Mouse (Mus musculus) liver, embryonic 11.5 days (tissue): ENCODE measurements around the gene Tpbgl. TPM values are rescaled to one million over a fixed set of nuclear protein-coding genes. Genes with fewer than 3 reads are reported as not detected.

Source experiments
- ATAC-seq: fragments of 200-750 bp; cut with Nextera tagmentation; replicated peaks from 2 replicates; pipeline ENCODE4 v1.8.0; 2017; ENCODE audit warnings: moderate number of reproducible peaks, mild to moderate bottlenecking, moderate TSS enrichment, moderate library complexity; ENCODE audit not compliant: low FRiP score
- DNase-seq: peaks from one replicate; pipeline ENCODE4 v3.0.0-alpha.2; 2017; ENCODE audit warnings: low spot score
- H3K27ac ChIP-seq: fragments of 300-500 bp; sonication (generic); 2 replicates; pipeline ENCODE4 v1.5.1; 2014; ENCODE audit warnings: mild to moderate bottlenecking, low read depth, low read length, control low read depth
- H3K27me3 ChIP-seq: fragments of 300-500 bp; sonication (generic); replicated peaks from 2 replicates; pipeline ENCODE4 v1.6.1; 2014; ENCODE audit warnings: low read length, mixed read lengths; ENCODE audit not compliant: control insufficient read depth, insufficient read depth
- H3K36me3 ChIP-seq: fragments of 300-500 bp; sonication (generic); 2 replicates; pipeline ENCODE4 v1.6.1; 2014; ENCODE audit warnings: mild to moderate bottlenecking, low read length, moderate library complexity, mixed read lengths; ENCODE audit not compliant: control insufficient read depth, insufficient read depth
- H3K4me1 ChIP-seq: fragments of 300-500 bp; sonication (generic); replicated peaks from 2 replicates; pipeline ENCODE4 v1.6.1; 2014; ENCODE audit warnings: low read length, mixed read lengths; ENCODE audit not compliant: control insufficient read depth, insufficient read depth
- H3K4me2 ChIP-seq: fragments of 300-500 bp; sonication (generic); 2 replicates; pipeline ENCODE4 v1.6.1; 2014; ENCODE audit warnings: mild to moderate bottlenecking, control low read depth, moderate library complexity
- H3K4me3 ChIP-seq: fragments of 300-500 bp; sonication (generic); 2 replicates; pipeline ENCODE4 v1.5.1; 2014; ENCODE audit warnings: low read depth, low read length, control low read depth
- H3K9ac ChIP-seq: fragments of 300-500 bp; sonication (generic); 2 replicates; pipeline ENCODE4 v1.6.1; 2014; ENCODE audit warnings: low read depth, low read length, control low read depth
- H3K9me3 ChIP-seq: fragments of 300-500 bp; sonication (generic); 2 replicates; pipeline ENCODE4 v1.6.1; 2016; ENCODE audit warnings: low read length, inconsistent platforms, mixed read lengths; ENCODE audit not compliant: control insufficient read depth
- WGBS: fragments of 180-500 bp; shearing (Covaris S2); extraction: QIAGEN DNeasy Blood & Tissue Kit; methylation state at CpG from one replicate; pipeline ENCODE4 v1.1.7; 2014; 5-methylcytosine and 5-hydroxymethylcytosine counted together
- polyA plus RNA-seq: library from polyadenylated mRNA; unstranded; fragments of >200 nt; fragmentation: Nextera tagmentation; extraction: Ambion mirVana; gene quantifications from 2 replicates; pipeline ENCODE4 v1.2.1, GENCODE M21; 2014

Gene Tpbgl
- polyA plus RNA-seq, 1 experiment from 2014 or later: 0.78 TPM

- Histone ChIP-seq H3K27me3 (no peaks in the 10 kb centered on the region), H3K9me3 (no peaks in the 10 kb centered on the region), H3K4me1 (peaks cover 46% of the 10 kb centered on the region), H3K4me3 (peak overlapping the region; percentile 65), H3K36me3 (peaks cover 34% of the 10 kb centered on the region), H3K4me2 (peak overlapping the region; percentile 69), H3K9ac (peak overlapping the region; percentile 85), H3K27ac (peak overlapping the region; percentile 99)
- ATAC-seq (peak; percentile 93), DNase-seq (peak; percentile 69)
- 50% methylated on average over 15 of the region's 15 CpGs for WGBS
Measured at GRCm38 (mm10) chr7:99593868-99594803, 32.8 kb downstream of the Tpbgl start.

GRCm38 (mm10) chr7:99592669-99593068 lies 34.2 kb downstream of the Tpbgl start:
- peak; percentile 63 for ATAC-seq
- DNase-seq: no peak
- Histone ChIP-seq H3K9ac (peak overlapping the region; percentile 58), H3K36me3 (peaks cover 30% of the 10 kb centered on the region), H3K4me2 (peak overlapping the region; percentile 69), H3K27ac (peak overlapping the region; percentile 99), H3K9me3 (no peaks in the 10 kb centered on the region), H3K4me3 (peak overlapping the region; percentile 65), H3K4me1 (peaks cover 46% of the 10 kb centered on the region), H3K27me3 (no peaks in the 10 kb centered on the region)
- WGBS: 56% methylated on average over 3 of the region's 3 CpGs

- Histone ChIP-seq H3K27ac (no peak overlapping the region; the same call in 1 of the 2 replicates), H3K4me3 (no peak overlapping the region), H3K36me3 (peaks cover 17% of the 10 kb centered on the region), H3K9me3 (no peaks in the 10 kb centered on the region), H3K4me2 (no peak overlapping the region), H3K4me1 (peaks cover 37% of the 10 kb centered on the region), H3K9ac (no peak overlapping the region), H3K27me3 (no peaks in the 10 kb centered on the region)
- ATAC-seq (no peak), DNase-seq (no peak)
- 69% methylated on average over 5 of the region's 5 CpGs for WGBS
Measured at GRCm38 (mm10) chr7:99590646-99591045, 36.3 kb downstream of the Tpbgl start.

GRCm38 (mm10) chr7:99590064-99590463 lies 36.8 kb downstream of the Tpbgl start:
- H3K36me3 ChIP-seq: peaks cover 16% of the 10 kb centered on the region
- H3K27me3 ChIP-seq: no peaks in the 10 kb centered on the region
- WGBS: 21% methylated on average over 3 of the region's 3 CpGs
- H3K27ac ChIP-seq: no peak overlapping the region
- ATAC-seq: no peak
- H3K4me3 ChIP-seq: no peak overlapping the region
- peaks cover 37% of the 10 kb centered on the region for H3K4me1 ChIP-seq
- H3K9ac ChIP-seq: no peak overlapping the region
- no peaks in the 10 kb centered on the region for H3K9me3 ChIP-seq
- no peak for DNase-seq
- no peak overlapping the region for H3K4me2 ChIP-seq

- no peaks in the 10 kb centered on the region for H3K27me3 ChIP-seq
- no peak overlapping the region for H3K9ac ChIP-seq
- H3K9me3 ChIP-seq: no peaks in the 10 kb centered on the region
- WGBS: 90% methylated on average over 8 of the region's 8 CpGs
- ATAC-seq: no peak
- DNase-seq: no peak
- H3K4me2 ChIP-seq: no peak overlapping the region
- H3K36me3 ChIP-seq: peaks cover 12% of the 10 kb centered on the region; the same call in 1 of the 2 replicates
- peaks cover 23% of the 10 kb centered on the region for H3K4me1 ChIP-seq
- H3K27ac ChIP-seq: no peak overlapping the region
- H3K4me3 ChIP-seq: no peak overlapping the region
Measured at GRCm38 (mm10) chr7:99585976-99586375, 40.9 kb downstream of the Tpbgl start.

- peak; percentile 23; the same call in 1 of the 2 replicates for ATAC-seq
- no peaks in the 10 kb centered on the region for H3K9me3 ChIP-seq
- DNase-seq: no peak
- H3K4me2 ChIP-seq: no peak overlapping the region
- no peaks in the 10 kb centered on the region for H3K27me3 ChIP-seq
- peaks cover 29% of the 10 kb centered on the region for H3K4me1 ChIP-seq
- H3K27ac ChIP-seq: no peak overlapping the region
- H3K4me3 ChIP-seq: no peak overlapping the region
- peaks cover 8% of the 10 kb centered on the region; the same call in 1 of the 2 replicates for H3K36me3 ChIP-seq
- WGBS: 56% methylated on average over 5 of the region's 5 CpGs
- H3K9ac ChIP-seq: no peak overlapping the region
Measured at GRCm38 (mm10) chr7:99583625-99584024, 43.3 kb downstream of the Tpbgl start.

- H3K27ac ChIP-seq: no peak overlapping the region
- 75% methylated on average over 4 of the region's 4 CpGs for WGBS
Measured at GRCm38 (mm10) chr7:99582867-99583266, 44.0 kb downstream of the Tpbgl start.

GRCm38 (mm10) chr7:99582306-99582705 lies 44.6 kb downstream of the Tpbgl start:
- WGBS: 64% methylated on average over 7 of the region's 7 CpGs
- ATAC-seq (no peak), DNase-seq (no peak)
- Histone ChIP-seq H3K9ac (no peak overlapping the region), H3K27me3 (no peaks in the 10 kb centered on the region), H3K4me3 (no peak overlapping the region), H3K27ac (0 out of 2 replicates have a peak overlapping the region, but pooled peaks have one; percentile 7), H3K36me3 (peaks cover 6% of the 10 kb centered on the region; the same call in 1 of the 2 replicates), H3K4me2 (no peak overlapping the region), H3K4me1 (peaks cover 29% of the 10 kb centered on the region), H3K9me3 (no peaks in the 10 kb centered on the region)

More at GRCm38 (mm10) chr7:99582867-99583266, 44.0 kb downstream of the Tpbgl start:
- Histone ChIP-seq H3K9me3 (no peaks in the 10 kb centered on the region), H3K4me3 (no peak overlapping the region), H3K4me1 (peaks cover 29% of the 10 kb centered on the region), H3K27me3 (no peaks in the 10 kb centered on the region), H3K36me3 (peaks cover 7% of the 10 kb centered on the region; the same call in 1 of the 2 replicates), H3K9ac (no peak overlapping the region), H3K4me2 (no peak overlapping the region)
- ATAC-seq: no peak
- no peak for DNase-seq
